Mouse (Mus musculus): ENCODE data around the gene Sfxn5. TPM values are rescaled to one million over a fixed set of nuclear protein-coding genes. Genes with fewer than 3 reads are reported as not detected.

Sfxn5 gene
- total RNA-seq, 2 experiments from 2014 or later, result 63.9 to 69.7 TPM

Small RNAs within 50 kb of the gene (microRNA-seq; reads per million reads assigned to microRNA genes)
- not detected for gene Mir705

Other genes with a start within 250 kb of the Sfxn5 start
- gene Spr, start 195.7 kb downstream of the Sfxn5 start, total RNA-seq (2021), result 10 to 100 TPM; 41.1 to 41.7 TPM
- gene Emx1, start 146.0 kb downstream of the Sfxn5 start, total RNA-seq (2021), result 10 to 100 TPM; 41.1 to 50.2 TPM
- gene Rab11fip5, start 41.2 kb upstream of the Sfxn5 start, total RNA-seq (2021), result 10 to 100 TPM; 51.7 to 54.1 TPM
- gene Noto, start 90.5 kb upstream of the Sfxn5 start, total RNA-seq (2021), result not detected
- 10 to 100 TPM; 65.9 to 67.5 TPM for gene Smyd5, start 98.6 kb upstream of the Sfxn5 start, total RNA-seq (2021)
- 100 to 1,000 TPM; 310 to 311 TPM for gene Cct7, start 118.1 kb upstream of the Sfxn5 start, total RNA-seq (2021)
- 10 to 100 TPM; 14.4 to 17.8 TPM for gene Pradc1, start 118.5 kb upstream of the Sfxn5 start, total RNA-seq (2021)
- gene Fbxo41, start 169.6 kb upstream of the Sfxn5 start, total RNA-seq (2021), result 10 to 100 TPM; 88.6 to 89.6 TPM
- gene Egr4, start 180.2 kb upstream of the Sfxn5 start, total RNA-seq (2021), result 1 to 10 TPM; 4.7 to 6.0 TPM

Measured in left cerebral cortex, postnatal 4 days (tissue).